Mouse (Mus musculus): ENCODE measurements around the gene Zfp64.

DNA sequence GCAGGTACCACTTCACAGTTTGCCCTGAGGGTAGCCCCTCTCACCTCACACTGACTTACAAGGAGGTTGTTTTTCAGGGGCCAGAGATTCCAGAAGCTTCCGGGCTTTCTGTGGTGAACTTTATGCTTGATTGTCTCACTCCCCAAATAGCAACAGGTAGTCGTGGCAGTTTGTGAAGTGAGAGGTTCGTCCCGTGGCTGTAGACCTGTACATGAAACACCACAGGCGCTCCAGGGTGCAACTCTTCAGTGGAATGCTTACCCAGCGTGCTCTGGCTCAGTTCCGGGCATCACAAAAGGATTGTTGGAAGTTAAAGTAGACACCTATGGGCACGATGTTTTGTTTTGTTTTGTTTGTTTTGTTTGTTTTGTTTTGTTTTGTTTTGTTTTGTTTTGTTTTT lies 88.4 kb downstream of the Zfp64 start:
- TF ChIP-seq CTCF (IDR thresholded peaks at IDR 0.05; ENCODE audit: extremely low read depth, insufficient read depth, insufficient read length, insufficient replicate concordance) (no peak), POLR2A (IDR thresholded peaks at IDR 0.05; ENCODE audit: low read depth, low read length) (no peak)

All from spleen, adult 2 months (tissue).